ENCODE assay signal across 12 mouse cellular contexts in genomic region chr11:24050032-24050757, GRCm38 (mm10). TPM values are rescaled to one million over a fixed set of nuclear protein-coding genes. Genes with fewer than 3 reads are reported as not detected.
DNase-seq lines count a peak whose midpoint lies in the region; ATAC-seq and TF ChIP-seq lines count a peak whose summit lies in the region.
"Had no signal": no experiment of that assay in that cellular context is flagged by ENCODE, and none has a peak within 500 bp of the region (broad histone marks: within the 10 kb centered on the region; RNA-seq: fewer than 3 reads in every experiment).

No protein-coding gene starts in this region.

- H3K9me3 ChIP-seq in midbrain, embryonic 10.5 days (replicated peaks): no peaks in the 10 kb centered on the region
- no peaks in the 10 kb centered on the region for H3K9me3 ChIP-seq in midbrain, postnatal 0 days (ENCODE audit: low read length)
- H3K9me3 ChIP-seq in forebrain, embryonic 13.5 days (replicated peaks): no peaks in the 10 kb centered on the region

- WGBS in midbrain, embryonic 10.5 days: 84% methylated on average over 11 of the region's 11 CpGs
- WGBS in midbrain, postnatal 0 days: 74% methylated on average over 11 of the region's 11 CpGs
- 81% methylated on average over 11 of the region's 11 CpGs for WGBS in forebrain, embryonic 13.5 days

- no peak for ATAC-seq in midbrain, postnatal 0 days (ENCODE audit: low FRiP score)
- ATAC-seq in forebrain, embryonic 13.5 days: no peak
- ATAC-seq in megakaryocyte progenitor cell, adult 5-6 weeks (replicated peaks; ENCODE audit: poor library complexity): peak; percentile 52

- H3K4me3 ChIP-seq in midbrain, embryonic 10.5 days: no peak overlapping the region; the same call in 1 of the 2 replicates
- H3K4me3 ChIP-seq in midbrain, postnatal 0 days (ENCODE audit: low read depth, low read length): no peak overlapping the region
- no peak overlapping the region for H3K4me3 ChIP-seq in forebrain, embryonic 13.5 days

- peaks cover 34% of the 10 kb centered on the region for H3K27me3 ChIP-seq in midbrain, embryonic 10.5 days (ENCODE audit: low read depth, poor library complexity, severe bottlenecking)
- no peaks in the 10 kb centered on the region for H3K27me3 ChIP-seq in midbrain, postnatal 0 days (ENCODE audit: insufficient read depth, low read length)
- no peaks in the 10 kb centered on the region for H3K27me3 ChIP-seq in forebrain, embryonic 13.5 days

- H3K27ac ChIP-seq in midbrain, embryonic 10.5 days (replicated peaks): peak overlapping the region; percentile 89
- no peak overlapping the region for H3K27ac ChIP-seq in midbrain, postnatal 0 days (ENCODE audit: low read depth, low read length)
- H3K27ac ChIP-seq in forebrain, embryonic 13.5 days: no peak overlapping the region

- H3K4me2 ChIP-seq in midbrain, postnatal 0 days (ENCODE audit: low read depth, low read length, poor library complexity, severe bottlenecking): no peak overlapping the region
- H3K4me2 ChIP-seq in forebrain, embryonic 13.5 days: 0 out of 2 replicates have a peak overlapping the region, but pooled peaks have one; percentile 69

- H3K9ac ChIP-seq in midbrain, postnatal 0 days (replicated peaks; ENCODE audit: low read length, poor library complexity, severe bottlenecking): no peak overlapping the region
- no peak overlapping the region for H3K9ac ChIP-seq in forebrain, embryonic 13.5 days

- no peak for TF ChIP-seq CTCF in midbrain, postnatal 0 days (IDR thresholded peaks at IDR 0.05)

- H3K36me3 ChIP-seq in midbrain, embryonic 10.5 days: no peaks in the 10 kb centered on the region
- no peaks in the 10 kb centered on the region for H3K36me3 ChIP-seq in midbrain, postnatal 0 days (ENCODE audit: insufficient read depth, low read length)
- H3K36me3 ChIP-seq in forebrain, embryonic 13.5 days (ENCODE audit: poor library complexity, severe bottlenecking): no peaks in the 10 kb centered on the region

- no peak for DNase-seq in midbrain, embryonic 10.5 days (ENCODE audit: low spot score)
- no peak for DNase-seq in midbrain, postnatal 0 days (ENCODE audit: low spot score)
- DNase-seq in gastrocnemius, adult 18-20 months (ENCODE audit: low spot score): no peak
- no peak for DNase-seq in thymus, adult 18-20 months
- no peak for DNase-seq in adipocyte (ENCODE audit: low spot score)
- DNase-seq: adrenal gland, adult 8-10 months; gastrocnemius, postnatal 25 days; lung, postnatal 4 days; thymus, adult 2 months had no signal

- H3K4me1 ChIP-seq in midbrain, embryonic 10.5 days: peaks cover 5% of the 10 kb centered on the region
- no peaks in the 10 kb centered on the region for H3K4me1 ChIP-seq in midbrain, postnatal 0 days (ENCODE audit: insufficient read depth, low read length)
- H3K4me1 ChIP-seq in forebrain, embryonic 13.5 days: peaks cover 6% of the 10 kb centered on the region; the same call in 1 of the 2 replicates

RNA-seq across cellular contexts. Expression of gene A830031A19Rik, which starts 24.7 kb away (rescaled TPM):
- not detected in 2 replicates for polyA plus RNA-seq in midbrain, embryonic 10.5 days (2016; fragmentation: Nextera tagmentation; extraction: Ambion mirVana)
- not detected in 2 replicates for total RNA-seq in midbrain, postnatal 0 days (2014; rRNA removed)
- 0.38 TPM in 1 of 2 replicates, not detected in the other for polyA plus RNA-seq in midbrain, postnatal 0 days (2015; fragmentation: Nextera tagmentation; extraction: Ambion mirVana)
- polyA plus RNA-seq in forebrain, embryonic 13.5 days (2015; fragmentation: Nextera tagmentation; extraction: Ambion mirVana): not detected in 2 replicates
- total RNA-seq in megakaryocyte progenitor cell, adult 5-6 weeks (2015): not detected in 2 replicates
- total RNA-seq in megakaryocyte progenitor cell, adult 5-6 weeks (2017): not detected in 2 replicates
- not detected for total RNA-seq in gastrocnemius, adult 18-20 months (2021)
- total RNA-seq: adrenal gland, adult 8-10 months; gastrocnemius, postnatal 25 days had no signal
- polyA plus RNA-seq: limb, embryonic 11.5 days; thymus, adult 2 months had no signal

RNA-seq across cellular contexts. Expression of gene Bcl11a, which starts 27.7 kb away (rescaled TPM):
- 15.8 and 33.2 TPM in 2 replicates for polyA plus RNA-seq in midbrain, embryonic 10.5 days (2016; fragmentation: Nextera tagmentation; extraction: Ambion mirVana)
- total RNA-seq in midbrain, postnatal 0 days (2014; rRNA removed): 40.9 and 44.6 TPM in 2 replicates
- 80.9 and 85.4 TPM in 2 replicates for polyA plus RNA-seq in midbrain, postnatal 0 days (2015; fragmentation: Nextera tagmentation; extraction: Ambion mirVana)
- polyA plus RNA-seq in forebrain, embryonic 13.5 days (2015; fragmentation: Nextera tagmentation; extraction: Ambion mirVana): 159 and 161 TPM in 2 replicates
- 42.8 and 70.9 TPM in 2 replicates for total RNA-seq in megakaryocyte progenitor cell, adult 5-6 weeks (2015)
- total RNA-seq in megakaryocyte progenitor cell, adult 5-6 weeks (2017): 24.3 and 29.1 TPM in 2 replicates
- total RNA-seq in gastrocnemius, adult 18-20 months (2021): under 1 TPM in 1 of 2 experiments, not detected in 1; 0.05 TPM

Comparison
In these comparisons a context has a peak if more than half of its experiments do, and no peak if none do; other contexts are left out.
1. RNA of gene Bcl11a, which starts 27.7 kb away (total RNA-seq): 24.3 to 70.9 TPM in megakaryocyte progenitor cell, adult 5-6 weeks and 40.9 to 44.6 TPM in midbrain, postnatal 0 days; 0.05 TPM in gastrocnemius, adult 18-20 months; every median in the first group is over 10 times any median in the second.